Mouse (Mus musculus) stomach, postnatal 0 days (tissue): Measurements from ENCODE around the gene Gpr65.

ENCODE experiments used
- CTCF ChIP-seq: IDR thresholded peaks from 2 replicates; pipeline ENCODE4 v1.5.1; 2016; ENCODE audit warnings: antibody characterized with exemption, low read depth, mild to moderate bottlenecking, moderate library complexity
- EP300 ChIP-seq: optimal IDR thresholded peaks from 2 replicates; pipeline ENCODE3; 2016; ENCODE audit warnings: antibody characterized with exemption

- TF ChIP-seq CTCF (peak; percentile 88), EP300 (no peak)
These were observed 12.1 kb downstream of the Gpr65 start for GRCm38 (mm10) chr12:98280530-98280929.
